Mouse (Mus musculus): ENCODE measurements around the gene Lysmd2. TPM values are rescaled to one million over a fixed set of nuclear protein-coding genes. Genes with fewer than 3 reads are reported as not detected.
"Not testable (repeated sequence)": the region's sequence is repeated elsewhere in the genome, so short reads cannot be mapped to it uniquely, and the experiment has no call there.

Gene Lysmd2
- total RNA-seq, 2 experiments from 2014 or later, result 9.8 to 11.2 TPM

DNA sequence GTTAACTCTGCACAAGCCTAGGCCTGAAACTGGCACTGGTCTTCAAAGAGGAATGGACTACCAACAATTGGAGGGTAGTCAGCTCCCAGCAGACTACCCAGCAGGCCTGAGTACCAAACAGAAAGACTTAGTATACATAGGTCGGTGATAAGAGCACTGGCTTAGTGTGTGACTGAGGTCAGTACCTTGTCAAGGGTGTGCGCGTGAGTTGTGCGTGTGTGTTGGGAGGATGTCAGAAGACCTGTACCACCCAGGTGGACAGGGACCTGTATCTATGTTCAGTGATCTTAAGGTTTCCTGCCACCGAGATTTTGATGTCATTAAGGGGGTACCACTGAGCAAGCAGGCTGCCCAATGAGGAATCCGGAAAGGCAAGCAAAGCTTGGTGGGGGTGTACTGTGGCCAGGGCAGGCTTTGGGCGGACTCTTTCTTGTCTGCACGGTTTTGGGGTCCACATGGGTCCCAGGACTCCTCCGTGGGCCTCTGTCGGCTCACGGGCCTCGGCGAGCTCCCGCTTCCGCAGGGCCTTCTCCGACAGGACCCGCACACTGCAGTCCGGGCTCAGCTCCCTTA is 472 bp upstream of the Lysmd2 start:
- intact Hi-C loops (cut with DNase I), result no loop called here
- DNase-seq, result no peak

GRCm38 (mm10) chr9:75626308-75626604 is 715 bp downstream of the Lysmd2 start:
- no peak for DNase-seq
- intact Hi-C loops (cut with DNase I), result no loop called here

DNA sequence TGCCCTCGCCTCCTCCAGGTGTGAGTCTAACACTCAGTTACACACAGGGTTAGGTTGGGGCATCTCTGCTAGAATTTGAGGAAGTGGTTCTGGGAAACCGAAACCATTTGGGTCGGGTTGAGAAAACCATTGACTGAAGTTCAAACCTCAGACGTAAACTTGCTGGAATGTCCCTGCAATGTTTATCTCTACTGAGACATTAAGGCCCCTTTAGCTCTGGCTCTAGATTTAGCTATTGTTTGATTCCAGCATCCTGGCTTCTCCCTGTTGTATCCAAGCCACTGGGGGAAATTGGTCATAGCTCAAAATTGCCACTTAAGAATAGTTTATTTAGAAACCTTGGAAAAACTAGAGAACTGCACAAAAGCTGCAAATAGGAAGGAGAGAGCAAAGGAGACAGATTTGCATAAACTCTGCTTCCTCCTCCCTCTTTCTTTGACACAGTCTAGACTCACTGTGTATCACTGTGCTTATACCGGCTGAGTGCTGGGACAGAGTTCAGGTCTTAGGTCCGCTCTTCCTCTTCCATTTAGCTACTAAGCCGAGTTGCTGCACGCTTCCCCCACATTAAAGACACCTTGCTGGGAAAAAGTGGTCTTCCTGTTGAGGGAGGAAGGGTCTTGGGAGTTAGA is 5.4 kb downstream of the Lysmd2 start:
- DNase-seq, result peak in 1 of 2 experiments; percentile 8
- intact Hi-C loops (cut with DNase I), result no loop called here

GRCm38 (mm10) chr9:75632111-75632510 is 6.6 kb downstream of the Lysmd2 start:
- intact Hi-C loops (cut with DNase I), result no loop called here
- no peak for DNase-seq

GRCm38 (mm10) chr9:75632902-75633301 is 7.4 kb downstream of the Lysmd2 start:
- DNase-seq, result peak; percentile 15 to 32
- intact Hi-C loops (cut with DNase I), result no loop called here

DNA sequence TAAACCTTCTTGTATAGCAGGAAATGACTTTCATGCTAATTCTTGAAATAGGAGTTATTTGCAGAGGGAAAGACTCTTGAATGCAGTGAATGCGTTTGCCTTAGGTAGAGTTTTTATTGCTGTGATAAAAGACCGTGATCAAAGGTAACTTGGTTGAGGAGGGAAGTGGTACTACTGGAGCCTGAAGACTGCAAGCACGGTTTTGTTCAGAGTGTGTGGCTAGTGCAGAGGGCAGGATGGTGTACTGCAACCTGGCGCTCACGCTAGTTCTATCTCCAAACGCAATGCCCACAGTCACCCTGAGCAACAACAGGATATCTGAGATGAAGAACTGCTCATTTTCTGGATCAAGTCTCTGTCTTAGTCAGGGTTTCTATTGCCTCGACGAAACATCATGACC is 8.1 kb downstream of the Lysmd2 start:
- intact Hi-C loops (cut with DNase I), result no loop called here
- no peak for DNase-seq

DNA sequence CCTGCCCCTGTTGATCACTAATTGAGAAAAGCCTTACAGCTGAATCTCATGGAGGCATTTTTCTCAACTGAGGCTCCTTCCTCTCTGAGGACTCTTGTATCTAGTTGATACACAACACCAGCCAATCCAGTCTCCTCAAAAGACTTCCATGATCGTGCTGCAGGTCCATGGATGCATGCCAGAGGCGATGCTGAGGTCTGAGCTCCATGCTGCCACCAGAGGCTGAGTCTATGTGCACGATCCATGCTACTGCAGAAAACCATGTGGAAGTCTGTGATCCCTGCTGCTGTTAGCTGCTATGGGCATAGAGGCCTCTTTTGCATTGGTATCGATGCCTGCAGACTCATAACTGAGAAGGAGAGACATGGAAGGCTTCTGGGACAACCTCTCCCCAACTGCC is 8.7 kb downstream of the Lysmd2 start:
- DNase-seq, result no peak
- intact Hi-C loops (cut with DNase I), result no loop called here

- intact Hi-C loops (cut with DNase I), result no loop called here
- no peak for DNase-seq
These were observed 19.9 kb downstream of the Lysmd2 start for GRCm38 (mm10) chr9:75645405-75645804.

GRCm38 (mm10) chr9:75653981-75654911 is 28.7 kb downstream of the Lysmd2 start:
- intact Hi-C loops (cut with DNase I), result no loop called here
- DNase-seq, result peak; percentile 67 to 70

- intact Hi-C loops (cut with DNase I), result not testable (repeated sequence)
These were observed 30.9 kb downstream of the Lysmd2 start for GRCm38 (mm10) chr9:75656456-75656855.

GRCm38 (mm10) chr9:75660917-75661316 is 35.4 kb downstream of the Lysmd2 start:
- DNase-seq, result no peak
- intact Hi-C loops (cut with DNase I), result no loop called here

More at GRCm38 (mm10) chr9:75656456-75656855, 30.9 kb downstream of the Lysmd2 start:
- DNase-seq, result peak; percentile 43 to 49

GRCm38 (mm10) chr9:75665364-75665763 is 39.8 kb downstream of the Lysmd2 start:
- DNase-seq, result no peak
- intact Hi-C loops (cut with DNase I), result no loop called here

- peak in 1 of 2 experiments; percentile 25 for DNase-seq
- intact Hi-C loops (cut with DNase I), result no loop called here
These were observed 41.1 kb downstream of the Lysmd2 start for GRCm38 (mm10) chr9:75666612-75667011.

DNA sequence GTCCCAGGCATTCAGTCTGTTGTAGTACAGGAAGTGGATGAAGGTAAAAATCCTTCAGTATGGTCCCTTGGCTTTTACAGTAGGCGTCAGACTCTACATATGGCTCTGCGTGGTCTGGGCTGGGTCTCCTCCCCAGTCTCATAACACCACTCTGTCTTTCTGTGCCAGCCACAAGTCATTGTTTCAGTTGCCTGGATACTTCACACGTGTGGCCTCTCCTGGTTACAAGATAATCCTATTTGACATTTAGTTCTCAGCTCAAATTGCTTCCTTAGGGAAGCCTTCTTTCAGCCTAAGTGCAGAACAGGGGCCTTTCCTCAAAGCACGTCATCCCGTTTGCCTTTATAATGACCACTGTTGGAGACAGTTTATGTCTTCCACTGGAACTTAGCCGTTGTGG is 47.2 kb downstream of the Lysmd2 start:
- intact Hi-C loops (cut with DNase I), result no loop called here
- no peak for DNase-seq

GRCm38 (mm10) chr9:75676226-75676625 is 50.7 kb downstream of the Lysmd2 start:
- intact Hi-C loops (cut with DNase I), result no loop called here
- DNase-seq, result peak; percentile 28 to 30

GRCm38 (mm10) chr9:75678341-75678740 is 52.8 kb downstream of the Lysmd2 start:
- DNase-seq, result peak in 1 of 2 experiments; percentile 15
- intact Hi-C loops (cut with DNase I), result no loop called here

- intact Hi-C loops (cut with DNase I), result no loop called here
- no peak for DNase-seq
These were observed 54.1 kb downstream of the Lysmd2 start for GRCm38 (mm10) chr9:75679629-75680028.

DNA sequence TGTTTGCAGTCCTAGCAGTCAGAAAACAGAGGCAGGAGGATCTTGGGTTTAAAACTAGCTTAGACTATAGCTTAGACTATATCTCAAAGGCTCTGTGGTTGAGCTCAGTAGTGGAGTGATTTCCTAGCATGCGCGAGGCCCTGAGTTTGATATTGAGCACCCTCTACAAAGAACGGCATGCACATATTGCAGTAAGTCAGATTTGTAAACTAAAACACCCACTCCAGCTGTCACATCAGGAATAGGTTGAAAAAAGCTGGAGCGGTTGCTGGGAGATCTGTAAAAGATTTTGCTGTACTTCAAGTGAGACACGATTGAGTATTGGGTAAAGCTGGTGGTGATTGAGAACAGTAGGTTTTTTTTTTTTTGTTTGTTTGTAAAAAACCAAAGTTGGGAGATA is 55.1 kb downstream of the Lysmd2 start:
- intact Hi-C loops (cut with DNase I), result no loop called here
- no peak for DNase-seq

DNA sequence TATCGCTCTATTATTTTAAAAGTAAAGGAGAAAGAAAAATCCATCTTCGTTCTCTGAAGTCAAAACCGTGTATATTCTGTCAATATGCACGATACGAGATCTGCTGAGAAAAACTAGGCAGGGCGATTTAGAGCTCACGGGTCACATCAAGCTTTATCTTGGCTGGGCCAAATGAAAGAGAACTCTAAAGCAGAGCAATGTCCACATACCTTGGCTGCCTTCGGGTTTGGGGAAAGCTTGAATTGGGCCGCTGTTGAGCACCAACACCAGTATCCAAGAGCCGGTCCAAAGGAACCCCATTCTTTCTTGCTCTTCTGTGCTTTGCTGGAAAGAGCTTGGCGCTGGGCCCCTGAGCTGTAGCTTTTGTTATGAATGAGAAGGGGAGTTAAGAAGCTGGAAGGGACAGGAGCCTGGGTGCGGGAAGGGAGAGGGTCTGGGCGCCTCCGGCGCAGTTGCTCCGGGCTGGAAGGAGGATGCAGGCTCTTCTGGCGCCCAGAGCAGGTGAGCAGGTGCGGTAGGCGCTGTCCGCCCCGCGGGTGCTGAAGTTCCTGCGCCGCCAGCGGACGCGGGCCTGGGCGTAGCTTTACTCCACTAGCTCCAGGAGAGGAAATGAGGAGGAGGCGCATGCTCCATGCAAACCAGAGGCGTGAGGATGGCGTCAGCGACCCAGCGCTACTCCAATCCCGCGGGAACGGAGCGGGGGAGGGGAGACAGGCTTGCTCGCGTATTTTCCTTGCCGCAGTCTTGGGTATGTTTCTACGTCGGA is 58.1 kb downstream of the Lysmd2 start, which contains the start of gene Scg3:
Scg3 (minus strand) TSS at position 631 of the 766 bp plus-strand sequence.
- intact Hi-C loops (cut with DNase I), result no loop called here
- peak; percentile 77 to 79 for DNase-seq

DNA sequence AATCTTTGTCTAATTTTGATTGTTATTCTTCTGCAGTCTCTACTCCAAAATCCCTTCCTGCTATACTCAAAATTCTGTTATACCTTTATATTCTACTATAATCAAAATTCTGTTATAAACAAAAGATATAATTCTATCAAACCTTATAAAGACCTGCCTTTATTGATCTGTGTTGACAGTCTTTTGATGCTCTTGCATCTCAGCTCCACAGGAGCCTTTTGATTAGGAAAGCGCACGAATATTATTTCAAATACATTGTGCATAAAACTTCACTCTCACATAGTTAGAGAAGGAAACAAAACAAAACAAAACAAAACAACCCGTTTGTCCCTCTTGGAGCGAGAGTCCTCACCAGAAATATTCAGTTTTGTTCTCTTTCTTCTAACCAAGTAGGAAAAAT is 58.8 kb downstream of the Lysmd2 start:
- no peak for DNase-seq
- intact Hi-C loops (cut with DNase I), result no loop called here

DNA sequence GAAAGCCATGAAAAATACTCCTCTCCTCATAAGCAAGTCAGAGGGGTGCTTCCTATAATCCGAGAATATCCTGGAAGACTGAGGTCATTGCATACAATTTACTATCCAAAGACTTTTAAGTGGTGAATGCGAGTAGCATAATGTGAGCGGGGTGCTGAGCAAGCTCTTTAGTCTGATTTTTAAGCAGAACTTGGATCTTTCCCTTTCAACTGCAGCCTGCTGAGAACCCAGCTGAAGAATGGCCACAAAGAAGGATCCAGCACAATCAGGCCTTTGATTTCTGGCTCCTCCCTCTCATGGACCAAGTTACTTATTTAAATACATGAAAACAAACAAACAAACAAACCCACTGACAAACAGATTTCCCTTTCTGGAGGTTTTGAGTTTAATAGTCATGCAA is 59.2 kb downstream of the Lysmd2 start:
- DNase-seq, result no peak
- intact Hi-C loops (cut with DNase I), result no loop called here

Measured in heart, postnatal 10 days (tissue).